Mouse (Mus musculus) hindbrain, postnatal 0 days (tissue): ENCODE data around the gene Sgk1. TPM values are rescaled to one million over a fixed set of nuclear protein-coding genes. Genes with fewer than 3 reads are reported as not detected.

ENCODE experiments used
- ATAC-seq: fragments of 200-750 bp; cut with Nextera tagmentation; 2 replicates; pipeline ENCODE4 v1.8.0; 2017; ENCODE audit warnings: mild to moderate bottlenecking, moderate TSS enrichment, moderate library complexity
- DNase-seq: peaks from one replicate; pipeline ENCODE4 v3.0.0-alpha.2; 2015; ENCODE audit warnings: low spot score
- H3K27ac ChIP-seq: fragments of 300-500 bp; sonication (generic); 2 replicates; pipeline ENCODE4 v1.5.1; 2014; ENCODE audit warnings: mild to moderate bottlenecking
- H3K27me3 ChIP-seq: fragments of 300-500 bp; sonication (generic); 2 replicates; pipeline ENCODE4 v1.6.1; 2014; ENCODE audit warnings: low read length, mixed read lengths; ENCODE audit not compliant: insufficient read depth
- H3K36me3 ChIP-seq: fragments of 300-500 bp; sonication (generic); 2 replicates; pipeline ENCODE4 v1.6.1; 2014; ENCODE audit warnings: low read length, mixed read lengths; ENCODE audit not compliant: insufficient read depth
- H3K4me1 ChIP-seq: fragments of 300-500 bp; sonication (generic); 2 replicates; pipeline ENCODE4 v1.6.1; 2014; ENCODE audit warnings: antibody characterized with exemption, low read length, mixed read lengths; ENCODE audit not compliant: insufficient read depth
- H3K4me2 ChIP-seq: fragments of 300-500 bp; sonication (generic); 2 replicates; pipeline ENCODE4 v1.6.1; 2014; ENCODE audit warnings: low read depth, mild to moderate bottlenecking, low read length, moderate library complexity, mixed read lengths
- H3K4me3 ChIP-seq: fragments of 300-500 bp; sonication (generic); 2 replicates; pipeline ENCODE4 v1.5.1; 2014; ENCODE audit warnings: low read length
- H3K9ac ChIP-seq: fragments of 300-500 bp; sonication (generic); replicated peaks from 2 replicates; pipeline ENCODE4 v1.6.1; 2014; ENCODE audit warnings: mild to moderate bottlenecking, low read length, moderate library complexity, mixed read lengths
- H3K9me3 ChIP-seq: fragments of 300-500 bp; sonication (generic); 2 replicates; pipeline ENCODE4 v1.6.1; 2016; ENCODE audit warnings: low read length, mixed read lengths
- CTCF ChIP-seq: IDR thresholded peaks from 2 replicates; pipeline ENCODE4 v1.5.1; 2016; ENCODE audit warnings: antibody characterized with exemption, control low read depth, low read depth
- WGBS: fragments of 180-500 bp; shearing (Covaris S2); extraction: QIAGEN DNeasy Blood & Tissue Kit; methylation state at CpG from one replicate; pipeline ENCODE4 v1.1.7; 2014; 5-methylcytosine and 5-hydroxymethylcytosine counted together
- polyA plus RNA-seq: library from polyadenylated mRNA; unstranded; fragments of >200 nt; fragmentation: Nextera tagmentation; extraction: Ambion mirVana; gene quantifications from 2 replicates; pipeline ENCODE4 v1.2.1, GENCODE M21; 2015
- total RNA-seq: library from RNA; depleted of rRNA; stranded (reverse); fragments of >200 nt; gene quantifications from 2 replicates; pipeline ENCODE4 v1.2.3, GENCODE M21; 2014

Gene Sgk1
- total and polyA plus RNA-seq, 2 experiments from 2014 or later = 57.1 to 71.8 TPM

DNA sequence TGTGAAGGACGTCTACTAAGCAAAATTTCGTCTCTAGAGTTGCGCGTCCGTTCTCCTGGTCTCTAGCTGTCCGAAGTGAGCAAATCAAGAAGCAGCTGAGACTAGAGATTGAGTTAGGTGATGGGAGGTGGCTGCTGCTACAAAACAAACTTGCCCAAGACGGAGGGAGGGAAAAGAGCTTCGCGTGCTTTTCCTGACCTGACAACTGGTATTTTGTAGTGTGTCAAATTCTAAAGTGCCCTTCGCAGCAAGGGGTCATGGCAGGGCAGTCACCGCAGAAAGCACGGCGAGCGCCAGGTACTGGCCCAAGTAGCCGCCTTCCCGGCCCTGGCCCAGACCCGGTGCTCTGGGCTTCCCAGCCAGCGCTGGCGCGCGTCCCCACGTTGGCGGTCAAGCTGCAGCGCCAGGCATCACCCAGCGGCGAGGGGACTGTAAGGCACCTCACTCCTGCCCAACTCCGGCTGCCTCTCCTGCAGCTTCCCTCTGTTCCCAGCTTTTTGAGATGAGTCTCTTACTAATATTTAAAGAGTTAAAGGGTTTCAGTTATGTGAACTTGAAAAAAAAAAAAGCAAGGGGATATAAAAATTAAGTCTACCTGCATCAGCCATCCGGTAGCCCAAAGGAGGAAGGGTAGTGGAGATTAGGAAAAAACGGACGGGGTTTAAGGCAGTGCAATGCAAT lies 111.0 kb downstream of the Sgk1 start:
- no peaks in the 10 kb centered on the region for H3K27me3 ChIP-seq
- peak; percentile 77 for TF ChIP-seq CTCF
- H3K4me1 ChIP-seq = peaks cover 5% of the 10 kb centered on the region
- peak overlapping the region; percentile 93 for H3K4me2 ChIP-seq
- H3K27ac ChIP-seq = peak overlapping the region; percentile 93
- no peaks in the 10 kb centered on the region for H3K9me3 ChIP-seq
- peak overlapping the region; percentile 76 for H3K4me3 ChIP-seq
- WGBS = under 1% methylated on average over 30 of the region's 30 CpGs
- ATAC-seq (peak; percentile 64), DNase-seq (peak; percentile 89)
- peaks cover 10% of the 10 kb centered on the region for H3K36me3 ChIP-seq
- peak overlapping the region; percentile 38 for H3K9ac ChIP-seq

DNA sequence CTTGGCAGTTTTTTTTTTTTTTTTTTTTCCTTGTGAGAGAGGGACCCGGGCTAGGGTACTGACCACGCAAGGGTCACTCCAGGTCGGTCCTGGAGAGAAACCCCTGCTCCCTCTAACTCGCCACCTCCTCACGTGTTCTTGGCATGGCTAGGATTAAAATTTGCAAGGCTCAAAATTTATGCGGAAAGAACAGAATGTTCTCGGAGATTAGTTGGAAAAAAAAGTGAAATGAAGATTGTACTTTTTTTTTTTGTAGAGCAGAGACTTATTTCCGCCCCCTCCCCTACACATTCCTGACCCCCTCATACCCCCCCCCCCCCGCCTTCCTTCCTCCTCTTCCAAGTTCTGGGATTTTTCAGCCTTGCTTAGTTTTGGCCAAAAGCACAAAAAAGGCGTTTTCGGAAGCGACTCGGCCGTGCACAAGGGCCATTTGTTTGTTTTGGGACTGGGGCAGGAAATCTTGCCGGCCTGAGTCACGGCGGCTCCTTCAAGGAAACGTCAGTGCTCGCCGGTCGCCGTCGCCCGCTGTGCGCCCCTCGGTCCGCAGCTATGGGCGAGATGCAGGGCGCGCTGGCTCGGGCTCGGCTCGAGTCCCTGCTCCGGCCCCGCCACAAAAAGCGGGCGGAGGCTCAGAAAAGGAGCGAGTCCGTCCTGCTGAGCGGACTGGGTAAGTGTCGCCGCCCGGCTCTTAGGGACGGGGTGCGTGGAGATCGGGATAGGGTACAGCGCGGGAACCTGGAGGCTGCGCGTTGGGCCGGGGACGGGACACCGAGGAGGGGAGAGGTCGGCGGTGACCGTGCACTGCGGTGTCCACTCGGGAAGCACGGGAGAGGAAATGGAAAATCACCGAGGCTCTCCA lies 111.8 kb downstream of the Sgk1 start:
- Histone ChIP-seq H3K36me3 (peaks cover 15% of the 10 kb centered on the region), H3K27ac (peak overlapping the region; percentile 93), H3K9ac (peak overlapping the region; percentile 84), H3K4me3 (peak overlapping the region; percentile 76), H3K4me1 (peaks cover 5% of the 10 kb centered on the region), H3K9me3 (no peaks in the 10 kb centered on the region), H3K4me2 (peak overlapping the region; percentile 93), H3K27me3 (no peaks in the 10 kb centered on the region)
- WGBS = under 1% methylated on average over 59 of the region's 60 CpGs
- ATAC-seq (peak; percentile 69; the same call in 1 of the 2 replicates), DNase-seq (peak; percentile 53)
- no peak for TF ChIP-seq CTCF

GRCm38 (mm10) chr10:21994431-21994914 lies 112.5 kb downstream of the Sgk1 start:
- Histone ChIP-seq H3K27me3 (no peaks in the 10 kb centered on the region), H3K9ac (peak overlapping the region; percentile 84), H3K4me2 (peak overlapping the region; percentile 93), H3K4me3 (peak overlapping the region; percentile 76), H3K27ac (peak overlapping the region; percentile 93), H3K4me1 (peaks cover 5% of the 10 kb centered on the region), H3K9me3 (no peaks in the 10 kb centered on the region), H3K36me3 (peaks cover 20% of the 10 kb centered on the region)
- peak; percentile 96 for DNase-seq
- ATAC-seq = peak; percentile 95
- no peak for TF ChIP-seq CTCF
- WGBS = under 1% methylated on average over 36 of the region's 40 CpGs

DNA sequence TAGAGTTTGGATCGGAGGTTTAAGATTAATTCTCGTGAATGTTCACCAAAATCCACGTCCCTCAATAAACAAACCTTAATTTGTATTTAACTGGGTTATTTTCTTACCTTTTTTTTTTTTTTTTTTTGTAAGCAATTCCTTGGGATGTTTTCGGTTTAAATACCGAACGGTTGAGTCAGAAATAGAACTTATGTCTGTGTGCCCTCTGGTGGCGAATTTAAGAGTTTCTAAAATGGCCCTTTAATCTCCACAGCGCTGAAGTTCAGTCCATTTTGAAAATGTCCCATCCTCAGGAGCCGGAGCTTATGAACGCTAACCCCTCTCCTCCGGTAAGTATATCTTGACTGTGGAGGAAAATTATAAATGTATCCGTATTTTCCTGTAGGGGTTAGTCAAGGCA lies 113.2 kb downstream of the Sgk1 start:
- H3K9me3 ChIP-seq = no peaks in the 10 kb centered on the region
- no peak overlapping the region; the same call in 1 of the 2 replicates for H3K27ac ChIP-seq
- DNase-seq (peak; percentile 90), ATAC-seq (no peak)
- peak overlapping the region; percentile 76 for H3K4me3 ChIP-seq
- H3K9ac ChIP-seq = peak overlapping the region; percentile 84; the same call in 1 of the 2 replicates
- H3K4me2 ChIP-seq = peak overlapping the region; percentile 93
- peaks cover 5% of the 10 kb centered on the region for H3K4me1 ChIP-seq
- H3K36me3 ChIP-seq = peaks cover 20% of the 10 kb centered on the region
- WGBS = 11% methylated on average over 12 of the region's 12 CpGs
- H3K27me3 ChIP-seq = no peaks in the 10 kb centered on the region
- peak; percentile 73 for TF ChIP-seq CTCF

DNA sequence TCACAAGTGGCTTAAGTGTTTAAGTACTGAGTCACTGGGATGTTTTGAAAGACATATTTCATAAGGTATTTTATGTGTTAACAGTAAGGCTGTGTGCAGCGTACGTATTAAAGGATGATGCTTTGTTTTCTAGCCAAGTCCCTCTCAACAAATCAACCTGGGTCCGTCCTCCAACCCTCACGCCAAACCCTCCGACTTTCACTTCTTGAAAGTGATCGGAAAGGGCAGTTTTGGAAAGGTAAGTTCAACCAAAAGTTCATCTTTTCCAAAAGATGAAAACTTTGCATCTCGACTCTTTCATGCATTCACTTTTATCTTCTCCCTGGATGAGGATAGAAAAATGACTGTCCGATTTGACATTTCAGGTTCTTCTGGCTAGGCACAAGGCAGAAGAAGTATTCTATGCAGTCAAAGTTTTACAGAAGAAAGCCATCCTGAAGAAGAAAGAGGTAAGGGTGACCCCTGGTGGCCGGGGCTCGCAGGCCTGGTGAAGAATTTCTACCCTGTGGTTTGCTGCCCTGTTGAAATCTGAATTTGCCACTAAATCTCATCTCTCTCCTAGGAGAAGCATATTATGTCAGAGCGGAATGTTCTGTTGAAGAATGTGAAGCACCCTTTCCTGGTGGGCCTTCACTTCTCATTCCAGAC lies 113.8 kb downstream of the Sgk1 start:
- H3K9ac ChIP-seq = peak overlapping the region; percentile 6; the same call in 1 of the 2 replicates
- WGBS = 66% methylated on average over 11 of the region's 11 CpGs
- H3K27ac ChIP-seq = no peak overlapping the region; the same call in 1 of the 2 replicates
- H3K9me3 ChIP-seq = no peaks in the 10 kb centered on the region
- ATAC-seq (no peak), DNase-seq (peak; percentile 76)
- peaks cover 5% of the 10 kb centered on the region for H3K4me1 ChIP-seq
- H3K4me2 ChIP-seq = peak overlapping the region; percentile 93
- peaks cover 20% of the 10 kb centered on the region for H3K36me3 ChIP-seq
- peak; percentile 84 for TF ChIP-seq CTCF
- no peaks in the 10 kb centered on the region for H3K27me3 ChIP-seq
- H3K4me3 ChIP-seq = peak overlapping the region; percentile 76
